Comparison of ENCODE assay signal across 14 mouse cellular contexts in the genomic region with DNA sequence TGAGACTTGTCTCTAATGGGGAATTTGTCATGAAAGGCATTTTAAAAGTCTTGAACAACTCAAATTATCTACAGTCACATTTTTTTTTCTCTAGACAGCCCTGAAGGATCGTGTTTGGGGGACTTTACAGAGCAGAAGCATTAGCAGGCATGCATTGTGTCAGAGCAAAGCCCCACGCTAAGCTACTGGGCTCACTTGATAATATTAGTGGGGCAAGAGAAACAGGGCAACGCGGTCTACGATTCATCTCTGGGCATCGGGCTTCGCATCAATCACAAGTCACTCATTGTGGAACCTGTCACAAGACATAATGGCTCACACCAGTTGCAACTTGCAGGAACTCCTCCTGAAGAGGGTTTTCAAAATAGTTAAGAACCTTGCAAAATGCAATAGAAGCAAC.
DNase-seq lines count a peak whose midpoint lies in the region; ATAC-seq and TF ChIP-seq lines count a peak whose summit lies in the region.
"Had no signal": no experiment of that assay in that cellular context is flagged by ENCODE, and none has a peak within 500 bp of the region (broad histone marks: within the 10 kb centered on the region; RNA-seq: fewer than 3 reads in every experiment).

No protein-coding gene starts in this region.

- H3K4me2 ChIP-seq in neural tube, embryonic 11.5 days (ENCODE audit: low read depth), result no peak overlapping the region; the same call in 1 of the 2 replicates
- H3K4me2 ChIP-seq in forebrain, embryonic 12.5 days, result peak overlapping the region; percentile 60
- H3K4me2 ChIP-seq in hindbrain, postnatal 0 days (ENCODE audit: low read depth, low read length), result peak overlapping the region; percentile 55
- H3K4me2 ChIP-seq in stomach, embryonic 16.5 days (ENCODE audit: low read depth, low read length), result peak overlapping the region; percentile 27; the same call in 1 of the 2 replicates
- H3K4me2 ChIP-seq: limb, embryonic 13.5 days had no signal

- H3K36me3 ChIP-seq in neural tube, embryonic 11.5 days (ENCODE audit: control insufficient read depth, insufficient read depth, low read length), result no peaks in the 10 kb centered on the region
- no peaks in the 10 kb centered on the region for H3K36me3 ChIP-seq in forebrain, embryonic 12.5 days (replicated peaks)
- no peaks in the 10 kb centered on the region for H3K36me3 ChIP-seq in hindbrain, postnatal 0 days (ENCODE audit: insufficient read depth, low read length)
- no peaks in the 10 kb centered on the region for H3K36me3 ChIP-seq in stomach, embryonic 16.5 days (ENCODE audit: control insufficient read depth, insufficient read depth, low read length)
- H3K36me3 ChIP-seq: embryonic facial prominence, embryonic 12.5 days; limb, embryonic 13.5 days had no signal

- H3K9me3 ChIP-seq in neural tube, embryonic 11.5 days (ENCODE audit: control insufficient read depth, low read length), result no peaks in the 10 kb centered on the region
- H3K9me3 ChIP-seq in forebrain, embryonic 12.5 days, result no peaks in the 10 kb centered on the region
- H3K9me3 ChIP-seq in hindbrain, postnatal 0 days (ENCODE audit: low read length), result no peaks in the 10 kb centered on the region
- no peaks in the 10 kb centered on the region for H3K9me3 ChIP-seq in stomach, embryonic 16.5 days (replicated peaks; ENCODE audit: control insufficient read depth, low read length)
- H3K9me3 ChIP-seq: embryonic facial prominence, embryonic 12.5 days; limb, embryonic 13.5 days had no signal

- H3K4me1 ChIP-seq in neural tube, embryonic 11.5 days (ENCODE audit: control insufficient read depth, insufficient read depth, low read length), result peaks cover 38% of the 10 kb centered on the region
- peaks cover 77% of the 10 kb centered on the region for H3K4me1 ChIP-seq in forebrain, embryonic 12.5 days
- peaks cover 36% of the 10 kb centered on the region for H3K4me1 ChIP-seq in hindbrain, postnatal 0 days (ENCODE audit: insufficient read depth, low read length)
- peaks cover 39% of the 10 kb centered on the region for H3K4me1 ChIP-seq in stomach, embryonic 16.5 days (ENCODE audit: control insufficient read depth, insufficient read depth, low read length)

- H3K27me3 ChIP-seq in neural tube, embryonic 11.5 days (ENCODE audit: control insufficient read depth, insufficient read depth, low read length), result no peaks in the 10 kb centered on the region
- H3K27me3 ChIP-seq in forebrain, embryonic 12.5 days, result no peaks in the 10 kb centered on the region
- H3K27me3 ChIP-seq in hindbrain, postnatal 0 days (ENCODE audit: insufficient read depth, low read length), result no peaks in the 10 kb centered on the region
- no peaks in the 10 kb centered on the region for H3K27me3 ChIP-seq in stomach, embryonic 16.5 days (ENCODE audit: control insufficient read depth, insufficient read depth, low read length)
- H3K27me3 ChIP-seq: embryonic facial prominence, embryonic 12.5 days; limb, embryonic 13.5 days had no signal

- H3K27ac ChIP-seq in neural tube, embryonic 11.5 days (ENCODE audit: low read depth, low read length), result no peak overlapping the region
- H3K27ac ChIP-seq in forebrain, embryonic 12.5 days, result peak overlapping the region; percentile 95
- no peak overlapping the region for H3K27ac ChIP-seq in hindbrain, postnatal 0 days
- peak overlapping the region; percentile 65; the same call in 1 of the 2 replicates for H3K27ac ChIP-seq in stomach, embryonic 16.5 days (ENCODE audit: low read length)
- H3K27ac ChIP-seq: embryonic facial prominence, embryonic 12.5 days; limb, embryonic 13.5 days; macrophage had no signal

- no peak overlapping the region for H3K9ac ChIP-seq in neural tube, embryonic 11.5 days (ENCODE audit: low read length)
- peak overlapping the region; percentile 21; the same call in 1 of the 2 replicates for H3K9ac ChIP-seq in forebrain, embryonic 12.5 days
- H3K9ac ChIP-seq in hindbrain, postnatal 0 days (replicated peaks; ENCODE audit: low read length), result no peak overlapping the region
- no peak overlapping the region for H3K9ac ChIP-seq in stomach, embryonic 16.5 days (ENCODE audit: low read length)
- H3K9ac ChIP-seq: embryonic facial prominence, embryonic 12.5 days; limb, embryonic 13.5 days had no signal

- 39% methylated on average over 7 of the region's 7 CpGs for WGBS in neural tube, embryonic 11.5 days
- 16% methylated on average over 7 of the region's 7 CpGs for WGBS in forebrain, embryonic 12.5 days
- WGBS in hindbrain, postnatal 0 days, result 9% methylated on average over 7 of the region's 7 CpGs
- WGBS in stomach, embryonic 16.5 days, result 31% methylated on average over 7 of the region's 7 CpGs

- DNase-seq in neural tube, embryonic 11.5 days (ENCODE audit: low spot score), result peak; percentile 57
- DNase-seq in neural tube, embryonic 10.5 days (ENCODE audit: extremely low spot score, low spot score), result no peak
- DNase-seq in hindbrain, postnatal 0 days (ENCODE audit: low spot score), result no peak
- DNase-seq in urinary bladder, postnatal 36 days (ENCODE audit: low spot score in 2 of 2), result no peak
- DNase-seq in thymus, postnatal 14 days, result no peak
- DNase-seq in layer of hippocampus, postnatal 10 days (ENCODE audit: low spot score in 2 of 2), result no peak
- DNase-seq: adrenal gland, adult 8-10 months; thymus, adult 18-20 months had no signal

- no peak for ATAC-seq in neural tube, embryonic 11.5 days (ENCODE audit: insufficient read depth, low FRiP score, low TSS enrichment)
- no peak for ATAC-seq in forebrain, embryonic 12.5 days (ENCODE audit: low FRiP score)
- no peak for ATAC-seq in hindbrain, postnatal 0 days
- peak; percentile 52; the same call in 1 of the 2 replicates for ATAC-seq in stomach, embryonic 16.5 days (ENCODE audit: insufficient read depth, low FRiP score)
- ATAC-seq: intestine, postnatal 0 days had no signal

- no peak overlapping the region for H3K4me3 ChIP-seq in neural tube, embryonic 11.5 days (ENCODE audit: low read depth, low read length)
- H3K4me3 ChIP-seq in forebrain, embryonic 12.5 days (replicated peaks), result no peak overlapping the region
- no peak overlapping the region for H3K4me3 ChIP-seq in hindbrain, postnatal 0 days (ENCODE audit: low read length)
- H3K4me3 ChIP-seq in stomach, embryonic 16.5 days (replicated peaks; ENCODE audit: low read length), result no peak overlapping the region
- H3K4me3 ChIP-seq: embryonic facial prominence, embryonic 12.5 days; limb, embryonic 13.5 days had no signal

- TF ChIP-seq CTCF in hindbrain, postnatal 0 days (IDR thresholded peaks at IDR 0.05; ENCODE audit: low read depth), result no peak

Comparison
In these comparisons a context has a peak if more than half of its experiments do, and no peak if none do; other contexts are left out.
1. H3K27ac ChIP-seq: peak in forebrain, embryonic 12.5 days (single experiment) and stomach, embryonic 16.5 days (single experiment); none in neural tube, embryonic 11.5 days (single experiment) and hindbrain, postnatal 0 days (single experiment).